Mouse (Mus musculus): ENCODE measurements around the gene Nrde2. TPM values are rescaled to one million over a fixed set of nuclear protein-coding genes. Genes with fewer than 3 reads are reported as not detected.

Nrde2 gene
- polyA plus RNA-seq, 1 experiment: 17.6 TPM

DNA sequence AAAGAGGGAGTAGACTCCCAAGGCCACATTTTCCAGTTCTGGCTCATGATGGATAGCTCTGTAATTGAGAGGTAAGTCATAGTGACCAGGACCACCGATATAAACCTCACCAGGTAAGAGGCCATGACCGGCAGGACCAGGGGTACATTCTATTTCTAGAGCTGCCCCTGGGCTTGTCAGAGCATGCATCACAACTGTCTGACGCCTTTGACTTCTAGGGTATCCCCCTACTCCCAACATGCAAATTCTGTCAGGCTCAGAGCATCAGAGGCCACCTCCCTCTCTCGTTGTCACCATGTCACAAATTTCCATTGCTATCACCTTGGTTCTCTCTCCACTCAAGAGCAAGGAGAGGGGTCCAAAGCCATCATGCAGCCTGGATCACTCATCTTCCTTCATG, 68.7 kb downstream of the Nrde2 start:
- Histone ChIP-seq H3K9me3 (replicated peaks; ENCODE audit: control insufficient read depth, insufficient read depth, low read length, poor library complexity, severe bottlenecking) (no peaks in the 10 kb centered on the region), H3K36me3 (ENCODE audit: control insufficient read depth, insufficient read depth, low read length, poor library complexity, severe bottlenecking) (no peaks in the 10 kb centered on the region), H3K27me3 (ENCODE audit: control insufficient read depth, insufficient read depth, low read length, poor library complexity, severe bottlenecking) (no peaks in the 10 kb centered on the region), H3K27ac (ENCODE audit: insufficient read depth, low read length) (no peak overlapping the region), H3K9ac (ENCODE audit: low read depth, poor library complexity, severe bottlenecking) (no peak overlapping the region), H3K4me1 (ENCODE audit: control insufficient read depth, insufficient read depth, low read length) (no peaks in the 10 kb centered on the region), H3K4me3 (ENCODE audit: low read depth, low read length) (no peak overlapping the region)
- TF ChIP-seq EP300 (IDR thresholded peaks at IDR 0.05; ENCODE audit: insufficient read depth, low read depth, low read length) (no peak), CTCF (IDR thresholded peaks at IDR 0.05; ENCODE audit: low read depth, low read length) (no peak), POLR2A (IDR thresholded peaks at IDR 0.05; ENCODE audit: insufficient read depth, low read length) (no peak)

DNA sequence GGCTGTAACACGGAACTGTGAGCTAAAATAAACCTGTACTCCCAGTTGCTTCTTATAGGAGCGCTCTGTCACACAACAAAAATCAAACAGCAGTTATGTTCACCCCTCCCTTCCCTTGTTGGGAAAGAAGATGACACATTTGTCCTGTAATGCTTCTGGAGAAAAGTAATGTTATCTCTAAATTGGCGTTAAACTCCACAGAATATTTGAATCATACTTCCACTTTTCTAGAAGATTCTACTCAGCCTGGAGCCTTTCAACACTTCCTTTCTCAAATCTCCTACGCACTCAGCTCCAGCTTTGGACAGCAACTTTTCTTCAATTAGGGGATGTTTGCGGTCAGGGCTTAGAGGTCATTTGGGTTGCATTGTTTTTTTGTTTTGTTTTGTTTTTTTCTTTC, 70.2 kb downstream of the Nrde2 start:
- Histone ChIP-seq H3K4me1 (ENCODE audit: control insufficient read depth, insufficient read depth, low read length) (no peaks in the 10 kb centered on the region), H3K27me3 (ENCODE audit: control insufficient read depth, insufficient read depth, low read length, poor library complexity, severe bottlenecking) (no peaks in the 10 kb centered on the region), H3K9ac (ENCODE audit: low read depth, poor library complexity, severe bottlenecking) (no peak overlapping the region), H3K36me3 (ENCODE audit: control insufficient read depth, insufficient read depth, low read length, poor library complexity, severe bottlenecking) (no peaks in the 10 kb centered on the region), H3K9me3 (replicated peaks; ENCODE audit: control insufficient read depth, insufficient read depth, low read length, poor library complexity, severe bottlenecking) (no peaks in the 10 kb centered on the region), H3K27ac (ENCODE audit: insufficient read depth, low read length) (no peak overlapping the region), H3K4me3 (ENCODE audit: low read depth, low read length) (no peak overlapping the region)
- TF ChIP-seq POLR2A (IDR thresholded peaks at IDR 0.05; ENCODE audit: insufficient read depth, low read length) (no peak), EP300 (IDR thresholded peaks at IDR 0.05; ENCODE audit: insufficient read depth, low read depth, low read length) (no peak), CTCF (IDR thresholded peaks at IDR 0.05; ENCODE audit: low read depth, low read length) (no peak)

DNA sequence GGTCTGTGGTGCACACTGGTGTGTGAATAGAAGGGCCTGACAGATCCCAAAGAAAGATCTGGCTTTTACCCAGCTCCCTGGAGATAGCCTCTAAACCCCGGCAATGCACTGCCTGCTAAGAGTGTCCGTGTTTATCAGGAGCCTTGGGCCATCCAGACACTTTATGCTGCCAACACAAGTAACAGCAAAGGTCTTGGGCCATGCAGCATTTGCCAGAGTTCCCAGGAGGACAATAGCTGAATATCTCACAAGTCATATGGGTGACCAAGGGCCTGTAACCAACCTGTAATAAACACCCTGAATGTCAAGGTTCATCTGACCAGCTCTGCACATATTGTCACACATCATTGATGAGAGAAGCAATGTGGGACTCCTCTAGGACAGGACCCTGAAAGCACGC, 71.4 kb downstream of the Nrde2 start:
- no peak overlapping the region for H3K27ac ChIP-seq (ENCODE audit: insufficient read depth, low read length)
- H3K27me3 ChIP-seq (ENCODE audit: control insufficient read depth, insufficient read depth, low read length, poor library complexity, severe bottlenecking): no peaks in the 10 kb centered on the region
- no peaks in the 10 kb centered on the region for H3K36me3 ChIP-seq (ENCODE audit: control insufficient read depth, insufficient read depth, low read length, poor library complexity, severe bottlenecking)
- no peak for TF ChIP-seq EP300 (IDR thresholded peaks at IDR 0.05; ENCODE audit: insufficient read depth, low read depth, low read length)
- H3K4me3 ChIP-seq (ENCODE audit: low read depth, low read length): no peak overlapping the region
- H3K9ac ChIP-seq (ENCODE audit: low read depth, poor library complexity, severe bottlenecking): no peak overlapping the region
- no peaks in the 10 kb centered on the region for H3K9me3 ChIP-seq (replicated peaks; ENCODE audit: control insufficient read depth, insufficient read depth, low read length, poor library complexity, severe bottlenecking)
- H3K4me1 ChIP-seq (ENCODE audit: control insufficient read depth, insufficient read depth, low read length): no peaks in the 10 kb centered on the region

DNA sequence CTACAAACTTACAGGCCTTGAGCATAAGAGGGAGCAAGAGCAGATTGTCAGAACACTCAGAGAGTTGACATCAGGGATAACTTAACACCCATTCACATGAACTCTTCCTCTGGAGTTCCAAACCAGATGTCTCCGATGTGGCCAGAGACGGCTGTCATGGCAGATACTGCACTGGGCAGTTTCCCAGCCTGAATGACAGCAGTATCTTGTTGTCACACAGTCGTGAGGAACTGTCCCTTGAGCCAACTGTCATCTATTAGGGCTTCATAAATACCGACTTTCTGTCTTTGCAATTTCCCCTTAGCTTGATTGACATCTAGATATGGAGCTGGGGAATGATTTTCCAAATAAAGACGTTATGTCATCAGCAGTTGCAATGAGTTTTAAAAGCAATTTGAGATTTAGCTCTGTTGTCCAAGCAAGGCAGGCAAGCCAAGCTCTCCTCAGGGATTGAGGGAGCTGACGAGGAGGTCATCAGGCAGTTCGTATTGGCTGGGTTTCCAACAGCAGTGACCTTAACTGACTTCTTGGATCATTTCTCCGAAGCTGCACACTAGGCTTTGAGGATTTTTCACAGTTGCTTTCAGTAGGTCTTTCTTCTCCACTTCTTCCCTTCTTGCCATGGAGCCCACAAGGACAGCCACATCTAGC, 79.7 kb downstream of the Nrde2 start:
- Histone ChIP-seq H3K27ac (ENCODE audit: insufficient read depth, low read length) (no peak overlapping the region), H3K4me3 (ENCODE audit: low read depth, low read length) (no peak overlapping the region), H3K27me3 (ENCODE audit: control insufficient read depth, insufficient read depth, low read length, poor library complexity, severe bottlenecking) (no peaks in the 10 kb centered on the region), H3K4me1 (ENCODE audit: control insufficient read depth, insufficient read depth, low read length) (no peaks in the 10 kb centered on the region), H3K9me3 (replicated peaks; ENCODE audit: control insufficient read depth, insufficient read depth, low read length, poor library complexity, severe bottlenecking) (no peaks in the 10 kb centered on the region), H3K9ac (ENCODE audit: low read depth, poor library complexity, severe bottlenecking) (no peak overlapping the region), H3K36me3 (ENCODE audit: control insufficient read depth, insufficient read depth, low read length, poor library complexity, severe bottlenecking) (no peaks in the 10 kb centered on the region)
- TF ChIP-seq EP300 (IDR thresholded peaks at IDR 0.05; ENCODE audit: insufficient read depth, low read depth, low read length): no peak
- TF ChIP-seq CTCF (IDR thresholded peaks at IDR 0.05; ENCODE audit: low read depth, low read length): no peak
- TF ChIP-seq POLR2A (IDR thresholded peaks at IDR 0.05; ENCODE audit: insufficient read depth, low read length): no peak

DNA sequence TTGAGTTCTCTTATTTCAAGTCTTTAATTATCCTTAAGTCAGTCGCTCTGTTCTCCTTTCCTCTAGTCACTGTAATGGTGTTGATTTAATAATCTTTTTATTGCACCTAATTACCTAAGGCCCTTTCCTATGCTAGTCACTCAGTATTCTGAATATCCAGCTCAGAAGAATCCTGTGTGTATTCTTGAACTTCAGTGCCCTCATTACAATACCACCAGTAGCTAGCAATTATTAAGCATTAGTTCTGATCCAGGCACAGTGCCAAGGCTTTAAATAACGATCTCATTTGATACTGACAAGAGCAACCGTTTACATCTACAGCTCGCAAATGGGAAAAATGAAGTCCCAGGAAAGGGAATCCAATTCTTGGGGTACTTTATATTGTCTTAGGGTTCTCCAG, 83.7 kb downstream of the Nrde2 start:
- H3K27ac ChIP-seq (ENCODE audit: insufficient read depth, low read length): no peak overlapping the region
- no peak overlapping the region for H3K4me3 ChIP-seq (ENCODE audit: low read depth, low read length)
- no peaks in the 10 kb centered on the region for H3K9me3 ChIP-seq (replicated peaks; ENCODE audit: control insufficient read depth, insufficient read depth, low read length, poor library complexity, severe bottlenecking)
- H3K36me3 ChIP-seq (ENCODE audit: control insufficient read depth, insufficient read depth, low read length, poor library complexity, severe bottlenecking): no peaks in the 10 kb centered on the region
- H3K9ac ChIP-seq (ENCODE audit: low read depth, poor library complexity, severe bottlenecking): no peak overlapping the region
- TF ChIP-seq POLR2A (IDR thresholded peaks at IDR 0.05; ENCODE audit: insufficient read depth, low read length) (no peak), CTCF (IDR thresholded peaks at IDR 0.05; ENCODE audit: low read depth, low read length) (no peak), EP300 (IDR thresholded peaks at IDR 0.05; ENCODE audit: insufficient read depth, low read depth, low read length) (no peak)
- H3K27me3 ChIP-seq (ENCODE audit: control insufficient read depth, insufficient read depth, low read length, poor library complexity, severe bottlenecking): no peaks in the 10 kb centered on the region
- no peaks in the 10 kb centered on the region for H3K4me1 ChIP-seq (ENCODE audit: control insufficient read depth, insufficient read depth, low read length)

Other genes starting within 250 kb of the Nrde2 start
- gene Kcnk13, start 195.2 kb downstream of the Nrde2 start, polyA plus RNA-seq (2011; ENCODE audit: insufficient read depth, insufficient read length, low read depth, missing spikeins): not detected in 2 replicates
- gene Psmc1, start 49.5 kb downstream of the Nrde2 start, polyA plus RNA-seq (2011; ENCODE audit: insufficient read depth, insufficient read length, low read depth, missing spikeins): 532 and 545 TPM in 2 replicates
- 280 and 286 TPM in 2 replicates for gene Calm1, start 39.8 kb upstream of the Nrde2 start, polyA plus RNA-seq (2011; ENCODE audit: insufficient read depth, insufficient read length, low read depth, missing spikeins)